Mouse (Mus musculus) regulatory T cell (primary cell): ENCODE measurements around the gene Bves.
"Not testable (repeated sequence)": the region's sequence is repeated elsewhere in the genome, so short reads cannot be mapped to it uniquely, and the experiment has no call there.

Source experiments
- in situ Hi-C: fragments of 300-600 bp; cut with MboI, MseI; formaldehyde crosslinking; loops from one replicate; pipeline ENCODE4 v1.15.1; 2025; ENCODE audit warnings: high pct_unique_total_duplicates

Bves gene

GRCm38 (mm10) chr10:45348143-45348542 lies 12.6 kb downstream of the Bves start:
- in situ Hi-C loops, result not testable (repeated sequence)

DNA sequence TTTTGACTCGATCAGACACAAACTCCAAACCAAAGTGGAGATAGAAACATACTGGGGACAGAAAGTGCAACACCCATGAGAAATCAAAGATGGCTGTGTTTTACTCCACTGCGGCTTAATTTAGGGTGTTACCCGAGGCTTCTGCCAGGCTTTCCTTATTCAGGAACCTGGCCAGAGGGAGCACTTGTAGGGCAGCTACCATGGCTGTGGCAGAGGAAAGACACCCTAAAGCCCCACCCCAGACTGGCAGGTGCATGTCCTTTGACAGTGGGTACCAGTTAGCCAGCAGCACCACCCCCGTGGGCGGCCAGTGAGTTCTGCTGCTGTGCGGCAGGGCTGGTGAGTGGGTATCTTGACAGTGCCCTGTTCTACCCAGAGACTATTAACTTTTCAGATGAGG lies 20.5 kb downstream of the Bves start:
- in situ Hi-C loops, result no loop called here

DNA sequence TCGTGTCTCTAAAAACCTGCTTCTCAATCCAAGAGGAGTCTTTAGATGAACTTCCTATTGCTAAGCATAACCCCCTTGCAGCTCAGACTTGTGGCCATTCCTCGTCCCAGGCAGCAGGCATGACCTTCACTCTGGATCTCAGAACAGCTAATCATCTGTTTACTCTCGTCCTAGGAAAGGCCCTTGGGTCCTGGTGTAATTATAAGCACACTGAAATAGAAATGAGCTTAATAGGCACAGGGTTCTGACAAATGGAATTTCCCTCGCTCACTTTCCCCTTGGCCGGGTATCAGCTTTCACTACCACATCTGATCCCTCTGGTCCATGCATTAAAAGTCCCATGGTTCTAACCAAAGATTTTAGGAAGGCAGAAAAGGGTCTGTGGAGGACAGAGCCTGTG lies 27.8 kb downstream of the Bves start:
- in situ Hi-C loops, result no loop called here

DNA sequence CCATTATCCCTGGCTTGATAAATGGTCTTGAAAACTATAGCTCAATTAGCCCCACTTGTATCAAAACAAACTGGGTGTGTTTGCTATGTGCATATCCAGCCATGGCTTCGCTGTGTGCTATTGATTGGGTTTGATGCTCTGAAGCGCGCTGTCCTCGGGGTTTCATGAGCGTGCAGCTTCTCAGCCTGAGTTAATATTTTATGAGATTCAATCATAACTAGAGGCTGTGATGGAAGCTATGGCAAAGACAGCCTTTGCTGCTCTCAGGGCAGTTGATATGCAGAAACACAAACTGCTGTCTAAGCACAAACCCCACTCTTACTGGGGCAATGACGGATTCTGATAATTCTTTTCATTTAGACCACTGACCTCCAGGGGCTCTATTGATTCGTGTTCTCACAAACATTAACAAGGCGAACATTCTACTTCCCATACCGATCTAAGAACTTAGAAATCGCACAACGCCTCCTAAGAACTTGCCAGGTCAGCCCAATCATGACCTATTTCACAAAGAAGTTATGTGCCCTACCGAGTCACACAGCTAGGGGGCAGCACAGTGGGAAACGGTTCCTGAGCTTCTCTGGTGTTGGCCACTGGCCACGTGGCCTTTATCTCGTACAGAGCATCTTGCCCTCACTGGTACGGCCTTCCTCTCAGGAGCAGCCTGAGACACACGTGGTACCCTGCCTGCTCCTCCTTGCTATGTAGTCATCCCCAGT lies 31.6 kb downstream of the Bves start:
- in situ Hi-C loops, result no loop called here

DNA sequence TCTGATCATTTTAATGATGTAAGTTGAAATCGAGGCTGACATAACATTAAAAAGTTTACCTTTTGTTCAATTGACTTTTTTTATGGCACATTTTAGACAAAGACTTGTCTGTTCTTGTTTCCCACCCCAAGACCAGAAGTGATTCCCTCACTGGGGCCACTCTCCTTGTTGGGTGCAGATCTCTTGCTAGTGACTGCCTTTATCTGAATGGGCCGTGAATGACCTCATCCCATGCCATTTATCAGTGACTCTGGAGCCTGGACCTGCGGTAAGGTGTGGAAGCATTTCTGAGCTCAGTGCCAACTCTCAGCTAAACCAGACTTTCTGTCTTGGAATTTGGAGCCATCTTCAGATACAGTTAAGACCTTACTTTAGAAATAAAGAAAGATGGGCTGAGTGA lies 34.1 kb downstream of the Bves start:
- in situ Hi-C loops, result loop anchor here (5.0 kb wide), 1 partner anchor 307 kb away; no protein-coding TSS in a partner anchor

DNA sequence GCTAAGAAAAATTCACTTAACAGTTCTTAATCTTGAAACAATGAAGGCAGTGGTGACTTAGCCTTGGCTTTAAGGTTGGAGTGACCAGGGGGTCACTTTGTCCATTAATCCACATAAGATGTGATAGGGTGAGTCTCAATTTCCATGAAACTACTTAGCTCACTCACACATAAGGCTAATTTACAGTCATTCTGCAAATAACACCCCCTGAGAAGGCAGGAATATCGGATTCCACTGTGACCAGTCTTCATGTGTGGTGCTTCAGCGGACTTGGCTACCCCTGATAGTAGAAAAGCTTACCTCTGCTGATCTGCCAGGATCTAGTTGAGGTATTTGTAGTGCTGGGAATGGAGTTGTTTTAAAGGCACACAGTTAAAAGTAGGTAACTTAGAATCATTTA lies 35.0 kb downstream of the Bves start:
- in situ Hi-C loops, result loop anchor here (5.0 kb wide), 1 partner anchor 308 kb away; no protein-coding TSS in a partner anchor

DNA sequence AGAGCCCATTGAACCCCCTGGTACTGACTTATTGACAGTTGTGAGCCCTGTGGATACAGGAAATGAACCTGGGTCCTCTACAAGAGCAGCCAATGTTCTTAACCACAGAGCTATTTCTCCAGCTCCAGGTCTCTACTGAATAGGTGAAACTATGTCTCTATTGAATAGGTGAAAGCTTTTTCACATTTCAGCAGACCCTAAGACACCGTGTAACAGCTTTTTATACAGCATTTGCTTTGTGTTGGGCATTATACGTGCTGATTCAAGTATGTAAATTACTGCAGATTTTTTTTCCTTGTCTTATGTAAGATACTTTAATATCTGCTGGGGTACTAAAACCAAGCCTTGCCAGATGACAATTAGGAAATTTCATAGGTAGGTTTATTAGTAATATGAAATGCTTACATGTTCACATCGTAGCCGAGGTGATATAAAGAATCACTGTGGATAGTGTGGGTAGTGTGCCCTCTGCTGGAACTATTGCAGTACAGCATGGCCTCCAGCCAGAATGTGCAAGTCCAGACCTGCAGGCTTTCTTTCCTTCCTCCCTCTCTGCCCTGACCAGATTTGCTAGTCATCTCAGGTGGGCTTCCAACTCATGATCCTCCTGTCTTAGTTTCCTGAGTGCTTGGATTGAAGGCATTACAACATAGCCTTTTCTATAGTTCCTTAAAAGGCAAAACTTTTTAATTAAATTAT lies 37.6 kb downstream of the Bves start:
- in situ Hi-C loops, result loop anchor here (5.0 kb wide), 1 partner anchor 311 kb away; no protein-coding TSS in a partner anchor

DNA sequence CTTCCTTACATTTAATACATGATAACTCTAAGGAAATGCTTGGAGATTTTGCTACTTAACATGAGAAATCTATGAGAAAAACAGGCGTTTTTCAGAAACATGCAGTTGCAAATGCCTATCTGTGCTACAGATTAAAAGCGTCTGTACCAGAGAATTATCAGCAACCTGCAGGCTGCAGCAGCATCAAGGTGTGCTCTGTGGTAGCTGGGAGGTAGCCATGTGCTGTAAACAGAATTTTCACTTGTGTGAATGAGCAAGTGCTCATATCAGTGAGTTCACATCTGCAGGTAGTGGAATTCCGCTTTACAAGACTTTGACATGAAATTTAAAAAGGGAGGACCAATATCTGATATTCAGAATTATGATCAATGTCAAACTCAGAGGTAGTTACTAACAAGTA lies 42.7 kb downstream of the Bves start:
- in situ Hi-C loops, result no loop called here

DNA sequence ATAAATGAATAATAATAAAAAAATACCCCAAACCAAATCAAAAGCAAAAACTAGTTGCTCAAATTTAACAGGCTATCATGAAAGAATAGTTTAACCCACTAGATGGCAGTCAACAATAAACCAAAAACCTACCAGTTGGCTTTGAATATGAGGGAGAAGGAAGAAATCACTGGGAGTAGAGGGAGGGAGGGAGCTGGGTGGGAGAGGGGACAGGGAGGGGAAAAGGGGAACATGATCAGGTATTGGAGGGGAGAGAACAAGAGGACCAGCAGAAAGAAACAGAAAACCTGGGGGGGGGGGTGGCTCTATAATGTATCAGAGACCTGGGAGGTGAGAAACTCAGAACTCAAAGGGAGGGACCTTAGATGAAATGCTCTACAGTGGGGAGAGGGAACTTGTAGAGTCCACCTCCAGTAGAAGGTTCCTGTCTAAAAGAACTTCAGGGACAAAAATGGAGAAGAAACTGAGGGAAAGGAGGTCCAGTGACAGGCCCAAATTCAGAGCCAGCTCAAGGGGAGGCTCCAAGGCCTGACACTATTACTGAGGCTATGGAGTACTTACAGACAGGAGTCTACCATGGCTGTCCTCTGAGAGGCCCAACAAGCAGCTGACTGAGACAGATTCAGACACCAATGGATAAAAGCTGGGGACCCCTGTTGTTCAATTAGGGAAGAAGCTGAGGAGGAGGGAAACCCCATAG lies 46.5 kb downstream of the Bves start:
- in situ Hi-C loops, result no loop called here

DNA sequence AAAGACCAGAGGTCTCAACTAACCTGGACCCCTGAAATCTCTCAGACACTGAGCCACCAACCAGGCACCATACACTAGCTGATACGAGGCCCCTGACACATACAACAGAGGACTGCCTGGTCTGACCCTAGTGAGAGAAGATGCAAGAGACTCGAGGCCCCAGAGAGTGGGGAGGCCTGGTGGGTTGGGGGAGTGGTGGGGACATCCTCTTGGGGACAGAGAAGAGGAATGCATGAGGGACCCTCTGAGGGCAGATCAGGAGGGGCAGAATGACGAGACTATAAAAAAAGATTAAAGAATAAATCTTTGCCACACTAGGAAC lies 47.0 kb downstream of the Bves start:
- in situ Hi-C loops, result no loop called here

- in situ Hi-C loops, result loop anchor here (5.0 kb wide), 1 partner anchor 534 kb away; no protein-coding TSS in a partner anchor
Measured at GRCm38 (mm10) chr10:45398211-45398610, 62.6 kb downstream of the Bves start.

DNA sequence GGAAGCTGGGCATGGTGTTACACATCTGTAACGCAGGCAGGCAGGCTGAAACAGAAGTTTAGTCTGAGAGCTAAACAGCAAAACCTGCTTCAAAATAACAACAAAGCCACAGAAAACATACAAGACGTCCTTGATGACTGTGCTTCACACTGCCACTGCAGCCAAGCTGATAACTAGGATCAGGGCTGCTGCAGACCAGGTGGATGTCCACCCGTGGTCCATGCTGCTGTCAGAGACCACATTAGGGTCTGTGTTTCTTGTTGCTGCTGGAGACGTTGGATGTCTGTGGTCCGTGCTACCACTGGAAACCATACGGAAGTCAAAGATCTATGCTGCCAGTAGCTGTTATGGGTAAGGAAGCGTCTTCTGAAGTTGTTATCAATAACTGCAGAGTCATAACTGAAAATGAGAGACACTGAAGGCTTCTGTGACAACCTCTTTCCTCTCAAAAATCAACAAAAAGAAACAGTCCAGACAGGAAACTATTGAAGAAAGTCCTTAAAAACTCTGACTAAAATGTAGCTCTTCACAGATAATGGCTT lies 64.2 kb downstream of the Bves start:
- in situ Hi-C loops, result loop anchor here (5.0 kb wide), 1 partner anchor 533 kb away; no protein-coding TSS in a partner anchor

- in situ Hi-C loops, result no loop called here
Measured at GRCm38 (mm10) chr10:45410624-45411341, 75.2 kb downstream of the Bves start.

DNA sequence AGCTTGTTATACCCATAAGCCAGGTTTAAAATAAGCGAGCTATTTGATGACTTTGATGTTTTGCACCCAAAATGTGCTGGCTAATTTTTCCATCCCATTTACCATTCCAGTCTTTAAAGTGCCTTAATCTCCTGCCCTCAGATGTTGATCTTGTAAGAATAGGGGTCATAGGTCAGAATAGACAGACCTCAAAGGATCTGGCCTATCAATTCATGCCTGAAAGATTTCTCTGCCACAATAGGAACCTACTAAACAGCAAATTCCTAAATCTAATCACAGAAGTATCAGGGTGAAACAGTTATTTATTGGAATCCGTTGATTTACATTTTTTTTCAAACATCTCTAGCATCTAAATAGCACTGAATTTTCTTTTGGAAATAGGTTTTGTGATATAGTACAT lies 76.2 kb downstream of the Bves start:
- in situ Hi-C loops, result no loop called here

GRCm38 (mm10) chr10:45412144-45412543 lies 76.6 kb downstream of the Bves start:
- in situ Hi-C loops, result no loop called here
